Mouse (Mus musculus) ES-Bruce4 (cell line): ENCODE data around the gene Fxyd2.

Source experiments
- CTCF ChIP-seq: IDR thresholded peaks from one replicate; pipeline ENCODE4 v1.8.1; 2011; ENCODE audit warnings: low read depth, low read length
- EP300 ChIP-seq: IDR thresholded peaks from 2 replicates; pipeline ENCODE4 v1.6.1; 2011; ENCODE audit warnings: low read depth, low read length; ENCODE audit not compliant: insufficient read depth
- POLR2A ChIP-seq: IDR thresholded peaks from one replicate; pipeline ENCODE4 v1.8.1; 2011; ENCODE audit warnings: low read length; ENCODE audit not compliant: insufficient read depth

- TF ChIP-seq CTCF (no peak), POLR2A (no peak), EP300 (no peak)
Observed at GRCm38 (mm10) chr9:45418252-45418651, 18.8 kb downstream of the Fxyd2 start.
